Mouse (Mus musculus): ENCODE data around the gene Trmt112. TPM values are rescaled to one million over a fixed set of nuclear protein-coding genes. Genes with fewer than 3 reads are reported as not detected.
A peak's percentile ranks its signal among the peaks of the same experiment; 100 is the strongest.

Gene Trmt112
- total RNA-seq, 2 experiments from 2014 or later = 26.2 to 34.2 TPM

GRCm38 (mm10) chr19:6924461-6925306, 15.2 kb downstream of the Trmt112 start:
- DNase-seq = peak; percentile 90 to 93
- intact Hi-C loops (cut with DNase I) = loop anchor here (2.0 kb wide), 3 partner anchors 44 to 96 kb away; no protein-coding TSS in a partner anchor

- no peak for DNase-seq
- intact Hi-C loops (cut with DNase I) = loop anchor here (2.0 kb wide), 3 partner anchors 44 to 96 kb away; no protein-coding TSS in a partner anchor
Observed at GRCm38 (mm10) chr19:6925307-6925573, 15.7 kb downstream of the Trmt112 start, which contains the start of gene Catsperz. Catsperz (minus strand) TSS chr19:6925380.

- intact Hi-C loops (cut with DNase I) = loop anchor here (2.0 kb wide), 3 partner anchors 43 to 95 kb away; no protein-coding TSS in a partner anchor
- no peak for DNase-seq
Observed at GRCm38 (mm10) chr19:6925611-6926329, 16.3 kb downstream of the Trmt112 start.

- DNase-seq = peak; percentile 52 to 56
- intact Hi-C loops (cut with DNase I) = no loop called here
Observed at GRCm38 (mm10) chr19:6926559-6927255, 17.2 kb downstream of the Trmt112 start.

- no peak for DNase-seq
- intact Hi-C loops (cut with DNase I) = no loop called here
Observed at GRCm38 (mm10) chr19:6928080-6928479, 18.6 kb downstream of the Trmt112 start.

GRCm38 (mm10) chr19:6931002-6931401, 21.5 kb downstream of the Trmt112 start:
- no peak for DNase-seq

GRCm38 (mm10) chr19:6932018-6932417, 22.5 kb downstream of the Trmt112 start:
- intact Hi-C loops (cut with DNase I) = no loop called here
- DNase-seq = no peak

More at GRCm38 (mm10) chr19:6931002-6931401, 21.5 kb downstream of the Trmt112 start:
- intact Hi-C loops (cut with DNase I) = no loop called here

GRCm38 (mm10) chr19:6933102-6933435, 23.6 kb downstream of the Trmt112 start:
- intact Hi-C loops (cut with DNase I) = no loop called here
- DNase-seq = no peak

GRCm38 (mm10) chr19:6933436-6934194, 24.1 kb downstream of the Trmt112 start:
- intact Hi-C loops (cut with DNase I) = no loop called here
- DNase-seq = peak in 1 of 2 experiments; percentile 44

GRCm38 (mm10) chr19:6934195-6934977, 24.9 kb downstream of the Trmt112 start, which contains the start of gene Kcnk4:
Kcnk4 (minus strand) TSS chr19:6934515.
- DNase-seq = no peak
- intact Hi-C loops (cut with DNase I) = no loop called here

GRCm38 (mm10) chr19:6936299-6936698, 26.8 kb downstream of the Trmt112 start:
- no peak for DNase-seq
- intact Hi-C loops (cut with DNase I) = no loop called here

- intact Hi-C loops (cut with DNase I) = no loop called here
- peak; percentile 46 to 65 for DNase-seq
Observed at GRCm38 (mm10) chr19:6937541-6938465, 28.3 kb downstream of the Trmt112 start.

- intact Hi-C loops (cut with DNase I) = loop anchor here (2.0 to 5.0 kb wide), 2 partner anchors 17 to 38 kb away; partner anchors contain the start of gene Plcb3
- DNase-seq = no peak
Observed at GRCm38 (mm10) chr19:6939106-6940002, 29.9 kb downstream of the Trmt112 start.

- intact Hi-C loops (cut with DNase I) = loop anchor here (2.0 to 5.0 kb wide), 2 partner anchors 18 to 37 kb away; partner anchors contain the start of gene Plcb3
- DNase-seq = peak in 1 of 2 experiments; percentile 32
Observed at GRCm38 (mm10) chr19:6940396-6941351, 31.2 kb downstream of the Trmt112 start.

GRCm38 (mm10) chr19:6941372-6942248, 32.1 kb downstream of the Trmt112 start, which contains the start of gene Bad:
Bad (plus strand) TSS chr19:6941861.
- intact Hi-C loops (cut with DNase I) = loop anchor here (1.0 to 5.0 kb wide), 3 partner anchors 10 to 36 kb away; partner anchors contain the start of gene Plcb3
- peak; percentile 96 to 97 for DNase-seq

All from heart, postnatal 10 days (tissue).